Mouse (Mus musculus) kidney, embryonic 14.5 days (tissue): Measurements from ENCODE around the gene Wfdc9. TPM values are rescaled to one million over a fixed set of nuclear protein-coding genes. Genes with fewer than 3 reads are reported as not detected.

Experiments used
- ATAC-seq: fragments of 200-750 bp; cut with Nextera tagmentation; 2 replicates; pipeline ENCODE4 v1.8.0; 2017; ENCODE audit warnings: moderate number of reproducible peaks, mild to moderate bottlenecking, moderate TSS enrichment, moderate library complexity; ENCODE audit not compliant: low FRiP score, low TSS enrichment
- H3K27ac ChIP-seq: fragments of 300-500 bp; sonication (generic); 2 replicates; pipeline ENCODE4 v1.5.1; 2014; ENCODE audit warnings: low read depth, mild to moderate bottlenecking, low read length, moderate library complexity, mixed read lengths
- H3K27me3 ChIP-seq: fragments of 300-500 bp; sonication (generic); 2 replicates; pipeline ENCODE4 v1.6.1; 2014; ENCODE audit warnings: mild to moderate bottlenecking, low read length; ENCODE audit not compliant: control insufficient read depth, insufficient read depth
- H3K36me3 ChIP-seq: fragments of 300-500 bp; sonication (generic); 2 replicates; pipeline ENCODE4 v1.6.1; 2014; ENCODE audit warnings: low read length, mixed read lengths; ENCODE audit not compliant: control insufficient read depth, insufficient read depth
- H3K4me1 ChIP-seq: fragments of 300-500 bp; sonication (generic); 2 replicates; pipeline ENCODE4 v1.6.1; 2014; ENCODE audit warnings: low read length, mixed read lengths; ENCODE audit not compliant: control insufficient read depth, insufficient read depth
- H3K4me2 ChIP-seq: fragments of 300-500 bp; sonication (generic); replicated peaks from 2 replicates; pipeline ENCODE4 v1.6.1; 2014; ENCODE audit warnings: low read depth, mild to moderate bottlenecking, low read length
- H3K4me3 ChIP-seq: fragments of 300-500 bp; sonication (generic); 2 replicates; pipeline ENCODE4 v1.5.1; 2014; ENCODE audit warnings: mild to moderate bottlenecking, low read length
- H3K9ac ChIP-seq: fragments of 300-500 bp; sonication (generic); 2 replicates; pipeline ENCODE4 v1.6.1; 2014; ENCODE audit warnings: low read depth, mild to moderate bottlenecking, low read length, moderate library complexity
- H3K9me3 ChIP-seq: fragments of 300-500 bp; sonication (generic); 2 replicates; pipeline ENCODE4 v1.6.1; 2016; ENCODE audit warnings: low read length; ENCODE audit not compliant: control insufficient read depth
- WGBS: fragments of 180-500 bp; shearing (Covaris S2); extraction: QIAGEN DNeasy Blood & Tissue Kit; methylation state at CpG from one replicate; pipeline ENCODE4 v1.1.7; 2014; 5-methylcytosine and 5-hydroxymethylcytosine counted together
- polyA plus RNA-seq: library from polyadenylated mRNA; unstranded; fragments of >200 nt; fragmentation: Nextera tagmentation; extraction: Ambion mirVana; gene quantifications from 2 replicates; pipeline ENCODE4 v1.2.1, GENCODE M21; 2014

Wfdc9 gene
- polyA plus RNA-seq, 1 experiment from 2014 or later = not detected

- ATAC-seq = peak; percentile 91
- H3K4me3 ChIP-seq = peak overlapping the region; percentile 18; the same call in 1 of the 2 replicates
- no peak overlapping the region for H3K9ac ChIP-seq
Observed at GRCm38 (mm10) chr2:164678848-164679625, 22.7 kb upstream of the Wfdc9 start.

DNA sequence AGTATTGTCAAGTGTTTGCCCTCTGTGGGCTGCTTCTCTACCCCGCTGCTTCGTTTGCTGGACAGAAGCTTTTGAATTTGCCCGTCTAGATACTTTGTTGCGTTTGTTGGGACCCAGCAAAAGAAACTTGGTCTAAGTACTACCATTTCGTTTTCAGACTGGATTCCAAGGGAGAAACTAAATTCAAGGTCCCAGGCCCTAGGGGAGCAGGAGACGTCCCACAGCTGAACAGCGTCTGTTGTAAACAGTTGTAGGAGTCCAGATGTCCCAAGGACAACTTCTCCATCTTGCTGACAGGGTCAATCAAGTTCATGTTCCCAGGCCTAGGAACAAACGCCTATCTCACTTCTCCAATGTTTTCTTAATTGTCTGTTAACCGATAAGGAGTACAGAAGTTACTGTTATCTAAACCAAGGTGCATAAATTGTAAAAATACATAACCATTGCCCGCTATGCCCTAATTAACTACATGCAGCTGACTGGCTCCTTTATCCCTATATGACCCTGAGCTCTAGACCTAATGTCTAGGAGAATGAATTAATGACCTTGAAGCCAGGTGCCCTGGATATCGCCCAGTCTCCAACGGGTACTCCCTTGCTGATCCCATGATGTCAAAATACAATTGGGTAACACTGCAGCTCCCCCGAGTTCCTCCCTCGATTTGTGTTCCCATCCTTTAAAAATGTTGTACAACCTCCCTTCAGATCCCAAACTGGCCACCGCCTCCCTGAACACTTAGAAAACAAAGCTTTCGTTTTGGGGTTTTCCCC lies 20.7 kb upstream of the Wfdc9 start:
- Histone ChIP-seq H3K9ac (no peak overlapping the region), H3K4me3 (no peak overlapping the region), H3K27me3 (no peaks in the 10 kb centered on the region), H3K9me3 (no peaks in the 10 kb centered on the region), H3K4me2 (no peak overlapping the region), H3K4me1 (peaks cover 9% of the 10 kb centered on the region), H3K36me3 (no peaks in the 10 kb centered on the region), H3K27ac (no peak overlapping the region)
- no peak for ATAC-seq
- WGBS = 63% methylated on average over 16 of the region's 16 CpGs

More at GRCm38 (mm10) chr2:164678848-164679625, 22.7 kb upstream of the Wfdc9 start:
- Histone ChIP-seq H3K4me2 (peak overlapping the region; percentile 38), H3K9me3 (no peaks in the 10 kb centered on the region), H3K27ac (no peak overlapping the region), H3K36me3 (no peaks in the 10 kb centered on the region), H3K27me3 (no peaks in the 10 kb centered on the region), H3K4me1 (peaks cover 9% of the 10 kb centered on the region)
- WGBS = 17% methylated on average over 19 of the region's 19 CpGs

GRCm38 (mm10) chr2:164676103-164676502 lies 19.7 kb upstream of the Wfdc9 start:
- no peak for ATAC-seq
- Histone ChIP-seq H3K36me3 (no peaks in the 10 kb centered on the region), H3K4me1 (peaks cover 9% of the 10 kb centered on the region), H3K4me3 (no peak overlapping the region), H3K9me3 (no peaks in the 10 kb centered on the region), H3K9ac (no peak overlapping the region), H3K4me2 (no peak overlapping the region), H3K27me3 (no peaks in the 10 kb centered on the region), H3K27ac (no peak overlapping the region)
- WGBS = 80% methylated on average over 7 of the region's 7 CpGs

GRCm38 (mm10) chr2:164673987-164674386 lies 17.6 kb upstream of the Wfdc9 start, which contains the start of gene Wfdc11:
Gene Wfdc11 (minus strand): TSS chr2:164674087.
- 63% methylated on average over 7 of the region's 7 CpGs for WGBS
- Histone ChIP-seq H3K4me3 (no peak within 1 kb of the TSS), H3K4me2 (no peak within 1 kb of the TSS), H3K9me3 (no peaks in the 10 kb centered on the region), H3K4me1 (peaks cover 5% of the 10 kb centered on the region), H3K36me3 (no peaks in the 10 kb centered on the region), H3K9ac (no peak within 1 kb of the TSS), H3K27ac (no peak within 1 kb of the TSS), H3K27me3 (no peaks in the 10 kb centered on the region)
- ATAC-seq = no peak

DNA sequence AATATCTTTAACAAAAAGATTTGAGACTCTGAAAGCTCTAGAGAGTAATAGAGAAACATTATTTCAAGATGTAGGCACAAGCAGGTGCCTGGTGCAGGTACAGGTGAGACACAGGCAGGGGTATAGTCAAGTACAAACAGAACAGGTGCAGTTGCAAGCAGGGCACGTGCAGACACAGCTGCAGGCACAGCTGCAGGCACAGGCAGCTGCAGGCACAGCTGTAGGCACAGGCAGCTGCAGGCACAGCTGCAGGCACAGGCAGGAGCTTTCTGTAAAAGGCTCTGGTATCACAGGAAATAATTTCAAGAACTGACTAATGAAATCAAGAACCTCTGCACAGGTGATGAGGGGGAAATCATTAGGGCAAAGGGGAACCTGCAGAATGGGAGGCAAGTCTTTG lies 14.6 kb upstream of the Wfdc9 start:
- no peaks in the 10 kb centered on the region for H3K27me3 ChIP-seq
- WGBS = 32% methylated on average over 1 of the region's 1 CpGs
- H3K36me3 ChIP-seq = no peaks in the 10 kb centered on the region
- H3K9ac ChIP-seq = no peak overlapping the region
- H3K4me2 ChIP-seq = no peak overlapping the region
- H3K27ac ChIP-seq = no peak overlapping the region
- ATAC-seq = no peak
- H3K4me3 ChIP-seq = no peak overlapping the region
- H3K9me3 ChIP-seq = no peaks in the 10 kb centered on the region
- H3K4me1 ChIP-seq = no peaks in the 10 kb centered on the region

DNA sequence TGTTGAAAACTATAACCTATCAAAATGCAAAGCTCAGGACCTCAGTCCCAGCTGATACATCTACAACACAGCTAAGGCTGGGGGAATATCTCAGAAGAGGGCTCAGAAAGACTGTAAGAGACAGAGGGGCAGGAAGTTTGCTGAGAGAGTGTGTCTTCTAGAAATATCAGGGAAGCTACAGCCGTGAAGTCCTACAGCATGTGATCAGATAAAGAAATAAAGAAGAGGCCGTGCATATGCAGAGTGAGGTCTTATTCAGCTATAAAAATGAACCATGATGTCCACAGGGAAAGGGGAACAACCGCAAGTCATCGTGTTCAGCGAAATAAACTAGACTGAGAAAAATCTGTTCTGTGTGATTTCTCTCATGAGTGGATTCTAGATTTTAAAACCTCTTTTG lies 13.9 kb upstream of the Wfdc9 start:
- H3K27ac ChIP-seq = no peak overlapping the region
- H3K27me3 ChIP-seq = no peaks in the 10 kb centered on the region
- no peak for ATAC-seq
- H3K9me3 ChIP-seq = no peaks in the 10 kb centered on the region
- H3K4me2 ChIP-seq = no peak overlapping the region
- WGBS = 76% methylated on average over 5 of the region's 5 CpGs
- no peaks in the 10 kb centered on the region for H3K4me1 ChIP-seq
- H3K9ac ChIP-seq = no peak overlapping the region
- H3K36me3 ChIP-seq = no peaks in the 10 kb centered on the region
- no peak overlapping the region for H3K4me3 ChIP-seq

DNA sequence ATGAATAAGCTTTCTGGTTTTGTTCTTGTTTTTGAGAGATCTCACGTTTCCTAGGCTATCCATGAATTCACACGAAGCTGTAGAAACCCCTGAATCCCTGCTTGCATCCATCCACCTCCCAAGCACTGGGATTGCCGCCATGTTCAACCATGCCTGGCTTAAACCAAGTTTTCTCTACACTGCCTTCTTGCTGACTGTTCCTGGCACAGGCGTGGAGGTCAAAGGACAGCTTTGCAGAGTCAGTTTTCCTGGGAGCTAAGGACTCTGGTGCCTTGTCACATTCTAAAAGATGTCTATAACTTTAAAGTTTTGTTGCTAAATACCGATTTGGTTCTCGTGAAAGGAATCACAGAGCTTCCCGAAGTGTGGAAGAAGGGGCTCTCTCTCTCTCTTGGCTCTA lies 8.5 kb upstream of the Wfdc9 start:
- H3K36me3 ChIP-seq = no peaks in the 10 kb centered on the region
- no peak overlapping the region for H3K9ac ChIP-seq
- no peak overlapping the region for H3K27ac ChIP-seq
- H3K4me2 ChIP-seq = no peak overlapping the region
- H3K4me1 ChIP-seq = no peaks in the 10 kb centered on the region
- no peak overlapping the region for H3K4me3 ChIP-seq
- no peaks in the 10 kb centered on the region for H3K9me3 ChIP-seq
- no peak for ATAC-seq
- H3K27me3 ChIP-seq = no peaks in the 10 kb centered on the region
- 88% methylated on average over 7 of the region's 7 CpGs for WGBS

DNA sequence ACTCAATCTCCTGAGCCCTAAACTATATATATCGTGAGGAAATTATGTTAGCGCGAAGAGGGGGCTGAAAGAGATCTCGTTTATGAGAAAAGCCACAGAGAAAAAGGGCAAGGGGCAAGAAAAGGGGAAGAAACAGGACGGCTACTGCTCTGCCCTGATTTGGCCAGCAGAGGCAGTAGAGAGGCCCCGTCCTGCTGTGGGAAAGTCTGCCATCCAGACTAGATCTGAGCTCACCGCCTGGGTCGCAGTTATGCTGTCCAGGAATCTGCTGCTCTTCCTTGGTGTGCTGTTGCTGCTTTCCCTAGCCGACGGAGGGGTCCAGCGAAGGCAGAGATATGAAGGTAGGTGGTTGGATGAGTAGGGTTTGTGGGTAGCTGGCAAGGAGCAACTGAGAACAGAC lies 525 bp downstream of the Wfdc9 start, which contains the start of gene Wfdc10:
Wfdc10 (plus strand) TSS at position 189 of the 400 bp plus-strand sequence.
- no peak within 1 kb of the TSS for H3K4me2 ChIP-seq
- no peaks in the 10 kb centered on the region; the same call in 1 of the 2 replicates for H3K27me3 ChIP-seq
- ATAC-seq = no peak
- H3K4me1 ChIP-seq = no peaks in the 10 kb centered on the region
- H3K9ac ChIP-seq = no peak within 1 kb of the TSS
- no peak within 1 kb of the TSS for H3K27ac ChIP-seq
- no peaks in the 10 kb centered on the region for H3K9me3 ChIP-seq
- no peaks in the 10 kb centered on the region for H3K36me3 ChIP-seq
- H3K4me3 ChIP-seq = no peak within 1 kb of the TSS
- WGBS = 16% methylated on average over 11 of the region's 11 CpGs
